Mouse (Mus musculus) liver, postnatal 0 days (tissue): Measurements from ENCODE around the gene Bmp2. TPM values are rescaled to one million over a fixed set of nuclear protein-coding genes. Genes with fewer than 3 reads are reported as not detected.

Source experiments
- ATAC-seq: fragments of 200-750 bp; cut with Nextera tagmentation; 2 replicates; pipeline ENCODE4 v1.8.0; 2017; ENCODE audit warnings: mild to moderate bottlenecking, moderate library complexity
- DNase-seq: peaks from one replicate; pipeline ENCODE4 v3.0.0-alpha.2; 2016
- H3K27ac ChIP-seq: fragments of 300-500 bp; sonication (generic); 2 replicates; pipeline ENCODE4 v1.5.1; 2014; ENCODE audit warnings: antibody characterized with exemption, moderate library complexity, mild to moderate bottlenecking, low read depth
- H3K27me3 ChIP-seq: fragments of 300-500 bp; sonication (generic); 2 replicates; pipeline ENCODE4 v1.6.1; 2014; ENCODE audit warnings: low read length, control low read depth, mixed read lengths; ENCODE audit not compliant: insufficient read depth
- H3K36me3 ChIP-seq: fragments of 300-500 bp; sonication (generic); replicated peaks from 2 replicates; pipeline ENCODE4 v1.6.1; 2014; ENCODE audit warnings: mild to moderate bottlenecking, control low read depth, low read length, moderate library complexity, mixed read lengths; ENCODE audit not compliant: insufficient read depth
- H3K4me1 ChIP-seq: fragments of 300-500 bp; sonication (generic); 2 replicates; pipeline ENCODE4 v1.6.1; 2014; ENCODE audit warnings: antibody characterized with exemption, mild to moderate bottlenecking, control low read depth; ENCODE audit not compliant: insufficient read depth
- H3K4me2 ChIP-seq: fragments of 300-500 bp; sonication (generic); 2 replicates; pipeline ENCODE4 v1.6.1; 2014; ENCODE audit warnings: low read depth, mild to moderate bottlenecking, low read length, moderate library complexity, mixed read lengths
- H3K4me3 ChIP-seq: fragments of 300-500 bp; sonication (generic); 2 replicates; pipeline ENCODE4 v1.5.1; 2014; ENCODE audit warnings: low read depth, low read length
- H3K9ac ChIP-seq: fragments of 300-500 bp; sonication (generic); replicated peaks from 2 replicates; pipeline ENCODE4 v1.6.1; 2014; ENCODE audit warnings: mild to moderate bottlenecking, moderate library complexity
- H3K9me3 ChIP-seq: fragments of 300-500 bp; sonication (generic); 2 replicates; pipeline ENCODE4 v1.6.1; 2016; ENCODE audit warnings: mild to moderate bottlenecking, control low read depth, low read length, mixed read lengths
- CTCF ChIP-seq: sonication (generic); IDR thresholded peaks from 2 replicates; pipeline ENCODE4 v1.5.1; 2016; ENCODE audit warnings: antibody characterized with exemption, low read depth
- EP300 ChIP-seq: IDR thresholded peaks from 2 replicates; pipeline ENCODE4 v1.6.1; 2016; ENCODE audit warnings: antibody characterized with exemption, low read depth, mild to moderate bottlenecking
- WGBS: fragments of 180-500 bp; shearing (Covaris S2); extraction: QIAGEN DNeasy Blood & Tissue Kit; methylation state at CpG from one replicate; pipeline ENCODE4 v1.1.7; 2014; ENCODE audit not compliant: insufficient replicate concordance; 5-methylcytosine and 5-hydroxymethylcytosine counted together
- polyA plus RNA-seq: library from polyadenylated mRNA; unstranded; fragments of >200 nt; fragmentation: Nextera tagmentation; extraction: Ambion mirVana; gene quantifications from 2 replicates; pipeline ENCODE4 v1.2.1, GENCODE M21; 2015

Bmp2 gene
- polyA plus RNA-seq, 1 experiment from 2014 or later = 5.6 TPM

DNA sequence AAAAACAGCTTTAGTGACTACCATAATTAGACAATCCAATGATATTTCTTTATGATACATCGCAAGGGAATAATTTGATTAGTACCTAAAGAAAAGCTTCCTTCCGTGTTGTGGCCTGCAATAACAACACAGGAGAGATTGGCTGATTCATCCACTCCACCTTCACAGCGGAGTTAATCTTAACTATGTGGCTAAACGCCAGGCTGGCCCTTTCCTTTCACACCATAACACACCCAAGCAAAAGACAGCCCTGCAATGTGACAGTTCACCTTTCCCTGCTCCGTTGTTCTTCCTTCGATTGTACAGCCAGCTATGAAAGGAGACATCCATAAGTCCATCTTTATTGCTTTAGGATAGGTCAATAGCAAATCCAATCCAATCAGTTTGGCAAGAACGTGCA lies 15.1 kb upstream of the Bmp2 start:
- TF ChIP-seq CTCF (no peak), EP300 (no peak)
- ATAC-seq = no peak
- Histone ChIP-seq H3K4me2 (no peak overlapping the region), H3K27ac (no peak overlapping the region), H3K27me3 (no peaks in the 10 kb centered on the region), H3K9ac (no peak overlapping the region), H3K9me3 (no peaks in the 10 kb centered on the region), H3K4me3 (no peak overlapping the region), H3K4me1 (no peaks in the 10 kb centered on the region), H3K36me3 (no peaks in the 10 kb centered on the region)
- 80% methylated on average over 7 of the region's 7 CpGs for WGBS
- no peak for DNase-seq

DNA sequence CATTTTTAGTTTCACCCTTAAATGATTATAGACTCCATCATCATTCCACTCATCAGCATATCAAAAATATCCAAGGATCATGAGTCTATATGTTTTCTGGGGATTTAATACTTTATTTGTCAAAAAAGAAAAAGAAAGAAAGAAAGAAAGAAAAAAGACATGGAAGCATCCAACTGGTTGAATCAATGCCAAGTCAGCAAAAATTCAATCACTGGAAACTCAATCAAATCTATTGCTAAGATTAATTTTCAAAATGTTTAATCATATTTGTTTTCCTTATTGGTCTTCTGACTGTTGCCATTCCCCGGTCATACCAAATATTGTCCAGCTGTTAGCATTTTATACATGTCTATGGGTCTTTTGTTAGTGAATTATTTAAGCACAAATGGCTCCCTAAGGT lies 11.3 kb upstream of the Bmp2 start:
- no peak for ATAC-seq
- TF ChIP-seq CTCF (no peak), EP300 (no peak)
- Histone ChIP-seq H3K4me2 (no peak overlapping the region), H3K9ac (no peak overlapping the region), H3K4me3 (no peak overlapping the region), H3K9me3 (no peaks in the 10 kb centered on the region), H3K27ac (no peak overlapping the region), H3K36me3 (no peaks in the 10 kb centered on the region), H3K27me3 (no peaks in the 10 kb centered on the region), H3K4me1 (no peaks in the 10 kb centered on the region)
- WGBS = 67% methylated on average over 1 of the region's 1 CpGs
- no peak for DNase-seq

DNA sequence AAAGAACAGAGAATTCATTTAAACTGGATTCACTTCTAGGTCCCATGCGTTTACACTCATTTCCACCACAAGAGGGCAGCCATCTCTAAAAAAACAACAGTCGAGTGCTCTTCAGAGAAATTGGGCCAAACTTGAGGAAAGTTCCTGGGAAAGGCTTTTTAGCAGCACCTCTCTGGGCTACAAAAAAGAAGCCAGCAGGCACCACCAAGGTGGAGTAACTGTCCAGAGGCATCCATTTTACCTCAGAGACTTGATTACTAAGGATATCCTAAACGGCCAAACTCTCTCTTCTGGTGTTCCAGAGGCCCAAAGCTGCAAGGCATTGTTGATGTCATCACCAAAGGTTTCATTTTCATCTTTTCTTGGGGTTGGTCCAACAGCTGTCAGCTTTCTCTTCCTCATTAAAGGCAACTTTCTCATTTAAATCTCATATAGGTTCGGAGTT lies 1.7 kb upstream of the Bmp2 start:
- H3K36me3 ChIP-seq = no peaks in the 10 kb centered on the region
- no peak overlapping the region for H3K27ac ChIP-seq
- H3K9ac ChIP-seq = no peak overlapping the region
- DNase-seq (peak; percentile 46), ATAC-seq (no peak)
- H3K4me3 ChIP-seq = no peak overlapping the region
- 18% methylated on average over 4 of the region's 4 CpGs for WGBS
- peak overlapping the region; percentile 39; the same call in 1 of the 2 replicates for H3K4me2 ChIP-seq
- peak; percentile 70 for TF ChIP-seq CTCF
- TF ChIP-seq EP300 = no peak
- peaks cover 49% of the 10 kb centered on the region for H3K27me3 ChIP-seq
- H3K4me1 ChIP-seq = peaks cover 5% of the 10 kb centered on the region
- no peaks in the 10 kb centered on the region for H3K9me3 ChIP-seq

DNA sequence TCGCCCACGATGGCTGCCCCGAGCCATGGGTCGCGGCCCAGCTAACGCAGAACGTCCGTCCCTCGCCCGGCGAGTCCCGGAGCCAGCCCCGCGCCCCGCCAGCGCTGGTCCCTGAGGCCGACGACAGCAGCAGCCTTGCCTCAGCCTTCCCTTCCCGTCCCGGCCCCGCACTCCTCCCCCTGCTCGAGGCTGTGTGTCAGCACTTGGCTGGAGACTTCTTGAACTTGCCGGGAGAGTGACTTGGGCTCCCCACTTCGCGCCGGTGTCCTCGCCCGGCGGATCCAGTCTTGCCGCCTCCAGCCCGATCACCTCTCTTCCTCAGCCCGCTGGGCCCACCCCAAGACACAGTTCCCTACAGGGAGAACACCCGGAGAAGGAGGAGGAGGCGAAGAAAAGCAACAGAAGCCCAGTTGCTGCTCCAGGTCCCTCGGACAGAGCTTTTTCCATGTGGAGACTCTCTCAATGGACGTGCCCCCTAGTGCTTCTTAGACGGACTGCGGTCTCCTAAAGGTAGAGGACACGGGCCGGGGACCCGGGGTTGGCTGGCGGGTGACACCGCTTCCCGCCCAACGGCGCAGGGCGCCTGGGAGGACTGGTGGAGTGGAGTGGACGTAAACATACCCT lies 995 bp downstream of the Bmp2 start:
- H3K27ac ChIP-seq = peak overlapping the region; percentile 35; the same call in 1 of the 2 replicates
- TF ChIP-seq CTCF (no peak), EP300 (no peak)
- H3K9ac ChIP-seq = peak overlapping the region; percentile 49
- WGBS = 2% methylated on average over 48 of the region's 48 CpGs
- H3K4me2 ChIP-seq = peak overlapping the region; percentile 66
- peak overlapping the region; percentile 47 for H3K4me3 ChIP-seq
- peaks cover 68% of the 10 kb centered on the region for H3K27me3 ChIP-seq
- no peaks in the 10 kb centered on the region for H3K36me3 ChIP-seq
- H3K9me3 ChIP-seq = no peaks in the 10 kb centered on the region
- ATAC-seq (0 out of 2 replicates have a peak, but pooled peaks have one; percentile 6), DNase-seq (peak; percentile 29)
- H3K4me1 ChIP-seq = peaks cover 5% of the 10 kb centered on the region

DNA sequence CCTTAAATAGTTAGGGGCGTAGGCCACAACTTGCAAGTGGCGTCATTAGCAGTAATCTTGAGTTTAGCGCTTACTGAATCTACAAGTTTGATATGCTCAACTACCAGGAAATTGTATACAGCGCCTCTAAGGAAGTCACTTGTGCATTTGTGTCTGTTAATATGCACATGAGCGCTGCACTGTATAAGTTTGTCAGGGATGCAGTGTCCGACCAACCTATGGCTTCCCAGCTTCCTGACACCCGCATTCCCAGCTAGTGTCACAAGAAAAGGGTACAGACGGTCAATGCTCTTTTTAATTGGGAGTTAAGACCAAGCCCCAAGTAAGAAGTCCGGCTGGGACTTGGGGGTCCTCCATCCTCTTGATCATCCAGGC lies 1.9 kb downstream of the Bmp2 start:
- 26% methylated on average over 9 of the region's 9 CpGs for WGBS
- peaks cover 5% of the 10 kb centered on the region for H3K4me1 ChIP-seq
- H3K4me3 ChIP-seq = peak overlapping the region; percentile 47
- H3K27me3 ChIP-seq = peaks cover 68% of the 10 kb centered on the region
- no peaks in the 10 kb centered on the region for H3K36me3 ChIP-seq
- H3K4me2 ChIP-seq = peak overlapping the region; percentile 66
- H3K9ac ChIP-seq = no peak overlapping the region
- no peaks in the 10 kb centered on the region for H3K9me3 ChIP-seq
- no peak overlapping the region for H3K27ac ChIP-seq
- no peak for TF ChIP-seq EP300
- TF ChIP-seq CTCF = no peak
- DNase-seq (no peak), ATAC-seq (no peak)

DNA sequence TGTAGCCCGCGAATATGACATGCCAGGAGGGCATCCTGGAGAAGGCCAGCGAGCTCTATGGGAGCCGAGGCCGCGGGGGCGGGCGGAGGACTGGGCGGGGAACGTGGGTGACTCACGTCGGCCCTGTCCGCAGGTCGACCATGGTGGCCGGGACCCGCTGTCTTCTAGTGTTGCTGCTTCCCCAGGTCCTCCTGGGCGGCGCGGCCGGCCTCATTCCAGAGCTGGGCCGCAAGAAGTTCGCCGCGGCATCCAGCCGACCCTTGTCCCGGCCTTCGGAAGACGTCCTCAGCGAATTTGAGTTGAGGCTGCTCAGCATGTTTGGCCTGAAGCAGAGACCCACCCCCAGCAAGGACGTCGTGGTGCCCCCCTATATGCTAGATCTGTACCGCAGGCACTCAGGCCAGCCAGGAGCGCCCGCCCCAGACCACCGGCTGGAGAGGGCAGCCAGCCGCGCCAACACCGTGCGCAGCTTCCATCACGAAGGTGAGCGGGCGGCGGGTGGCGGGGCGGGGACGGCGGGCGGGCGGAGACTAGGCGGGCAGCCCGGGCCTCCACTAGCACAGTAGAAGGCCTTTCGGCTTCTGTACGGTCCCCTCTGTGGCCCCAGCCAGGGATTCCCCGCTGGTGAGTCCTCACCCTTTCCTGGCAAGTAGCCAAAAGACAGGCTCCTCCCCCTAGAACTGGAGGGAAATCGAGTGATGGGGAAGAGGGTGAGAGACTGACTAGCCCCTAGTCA lies 2.5 kb downstream of the Bmp2 start:
- no peak for TF ChIP-seq EP300
- TF ChIP-seq CTCF = no peak
- Histone ChIP-seq H3K9ac (peak overlapping the region; percentile 40; the same call in 1 of the 2 replicates), H3K4me1 (peaks cover 5% of the 10 kb centered on the region), H3K4me2 (peak overlapping the region; percentile 66), H3K27ac (no peak overlapping the region), H3K9me3 (no peaks in the 10 kb centered on the region), H3K27me3 (peaks cover 68% of the 10 kb centered on the region), H3K4me3 (peak overlapping the region; percentile 47), H3K36me3 (no peaks in the 10 kb centered on the region)
- DNase-seq (peak; percentile 49), ATAC-seq (peak; percentile 38)
- WGBS = 3% methylated on average over 53 of the region's 55 CpGs
